Mouse (Mus musculus) B cell, adult 2 months (primary cell): ENCODE measurements around the gene Erich3.

ENCODE experiments used
- DNase-seq, 2 experiments: peaks; one replicate each; pipeline ENCODE4 v3.0.0; 2022

Erich3 gene

DNA sequence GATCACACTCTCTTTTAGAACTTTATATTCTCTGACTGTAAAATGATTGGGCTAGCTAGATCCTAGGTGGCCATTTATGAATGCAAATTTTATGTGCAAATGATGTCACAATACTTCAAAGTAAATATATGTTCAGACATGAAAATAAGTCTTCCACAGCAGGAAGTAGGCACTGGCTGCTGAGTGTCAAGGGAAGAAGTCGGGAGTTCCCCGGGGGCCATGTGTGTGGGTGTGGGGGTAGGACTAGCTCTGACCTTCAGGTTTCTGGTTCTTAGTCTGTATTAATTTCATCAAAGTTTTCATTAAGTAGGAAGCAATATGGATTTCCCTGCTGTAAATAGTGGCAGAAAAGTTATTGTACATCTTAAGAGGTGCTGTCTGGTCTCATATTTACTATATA is 20.0 kb downstream of the Erich3 start:
- DNase-seq, result no peak

DNA sequence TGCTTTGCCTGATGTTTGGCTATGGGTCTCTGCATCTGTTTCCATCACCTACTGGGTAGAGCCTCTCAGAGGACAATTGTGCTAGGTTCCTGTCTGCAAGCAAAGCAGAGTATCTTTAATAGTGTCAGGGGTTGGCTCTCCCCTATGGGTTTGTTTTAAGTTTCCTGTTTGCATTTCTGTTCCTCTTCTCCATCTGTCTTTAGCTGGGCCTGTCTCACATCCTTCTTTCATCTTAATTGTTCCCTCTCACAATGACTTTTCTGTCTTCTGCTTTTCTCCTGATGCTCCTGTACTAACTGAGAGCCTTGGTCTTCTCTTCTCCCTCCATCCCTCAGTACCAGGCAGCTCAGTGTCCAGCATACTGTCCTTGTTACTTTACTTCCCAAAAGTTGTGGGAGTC is 26.6 kb downstream of the Erich3 start:
- DNase-seq, result no peak

DNA sequence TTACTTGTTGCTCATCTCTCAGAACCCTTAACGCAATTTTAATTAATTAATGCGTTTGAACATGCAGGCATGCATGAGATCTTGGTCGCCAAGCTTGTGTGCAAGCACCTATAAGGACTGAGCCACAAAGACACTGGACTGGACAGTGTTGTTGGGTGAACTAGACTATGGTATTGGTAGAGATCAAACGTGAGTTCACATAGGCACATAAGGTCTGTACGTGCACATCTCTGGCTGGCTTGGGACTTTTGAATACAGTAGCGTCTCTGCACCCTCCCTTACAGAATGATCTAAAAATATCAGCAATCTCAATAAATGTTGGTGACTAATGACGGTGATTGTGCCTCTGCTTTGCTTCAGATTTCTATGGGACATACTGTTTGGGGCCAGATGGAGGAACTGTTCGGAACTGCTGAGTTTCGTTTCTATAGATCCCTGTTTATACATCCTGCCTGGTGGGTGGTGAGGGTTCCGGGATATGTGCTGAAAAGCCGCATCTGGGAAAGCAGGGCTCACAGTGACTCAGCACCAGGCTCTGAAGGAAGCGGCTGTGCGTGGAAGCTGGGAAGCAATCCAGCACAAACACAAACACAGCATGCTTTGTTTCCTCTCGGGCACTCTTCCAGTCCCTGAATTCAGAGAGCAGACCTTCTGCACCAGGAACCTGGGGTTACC is 28.4 kb downstream of the Erich3 start:
- no peak for DNase-seq

GRCm38 (mm10) chr3:154692572-154692922 is 28.9 kb downstream of the Erich3 start:
- DNase-seq, result no peak

DNA sequence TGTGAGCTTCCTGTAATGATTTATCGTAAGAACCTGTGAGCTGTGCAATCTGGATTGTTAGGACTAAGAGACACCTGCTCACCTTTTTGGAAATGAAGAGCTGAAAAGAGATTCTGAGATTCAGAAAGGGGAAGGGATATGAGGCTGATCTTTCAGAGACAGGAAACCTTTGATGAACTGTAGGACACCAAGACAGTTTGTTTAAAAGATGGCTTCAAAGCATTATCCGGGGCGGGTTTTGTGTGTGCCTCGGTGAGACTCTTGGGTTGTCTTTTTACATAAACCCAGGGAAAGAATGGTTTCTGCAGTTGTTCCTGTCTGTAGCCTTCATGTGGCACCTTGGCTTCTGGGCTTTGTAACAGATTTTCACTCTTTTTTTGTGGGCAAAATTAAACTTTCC is 30.2 kb downstream of the Erich3 start:
- DNase-seq, result no peak

- DNase-seq, result no peak
Observed at GRCm38 (mm10) chr3:154696611-154697010, 33.0 kb downstream of the Erich3 start.

DNA sequence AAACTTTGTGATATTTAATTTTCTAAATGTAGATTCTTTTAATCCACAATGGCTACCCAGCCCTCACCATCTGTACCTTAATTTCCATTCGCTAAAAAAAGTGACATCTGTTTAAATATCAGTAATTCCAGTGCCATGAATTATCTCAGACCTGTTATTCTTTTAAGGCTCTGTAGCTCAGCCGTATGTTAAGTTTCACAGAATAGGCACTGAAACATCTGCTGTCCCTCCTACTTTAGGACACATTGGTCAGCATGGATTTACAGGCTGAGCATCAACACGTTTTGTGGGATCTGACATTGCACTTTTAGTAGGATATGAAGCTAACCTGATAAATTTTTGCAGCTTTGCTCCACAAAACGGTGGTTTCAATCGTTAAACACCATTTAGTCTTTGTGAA is 35.2 kb downstream of the Erich3 start:
- DNase-seq, result no peak

DNA sequence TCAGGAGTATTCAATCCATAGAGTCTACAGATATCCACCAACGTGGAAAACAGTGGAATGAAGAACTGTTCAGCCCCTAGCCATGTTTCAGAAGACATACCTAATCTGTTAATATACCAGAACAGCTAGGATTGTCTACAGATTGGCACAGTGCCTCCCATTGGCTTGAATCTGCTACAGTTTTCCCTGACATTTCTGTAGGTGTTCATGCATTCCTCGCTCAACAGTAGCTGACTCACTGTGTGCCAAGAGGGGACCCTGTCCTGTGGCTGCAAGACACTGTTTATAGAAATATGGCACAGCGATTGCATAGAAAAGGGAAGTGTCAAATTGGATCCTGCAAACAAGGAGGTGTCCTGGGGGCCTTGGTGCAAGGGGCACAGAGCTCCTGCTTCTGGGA is 36.6 kb downstream of the Erich3 start:
- DNase-seq, result no peak

DNA sequence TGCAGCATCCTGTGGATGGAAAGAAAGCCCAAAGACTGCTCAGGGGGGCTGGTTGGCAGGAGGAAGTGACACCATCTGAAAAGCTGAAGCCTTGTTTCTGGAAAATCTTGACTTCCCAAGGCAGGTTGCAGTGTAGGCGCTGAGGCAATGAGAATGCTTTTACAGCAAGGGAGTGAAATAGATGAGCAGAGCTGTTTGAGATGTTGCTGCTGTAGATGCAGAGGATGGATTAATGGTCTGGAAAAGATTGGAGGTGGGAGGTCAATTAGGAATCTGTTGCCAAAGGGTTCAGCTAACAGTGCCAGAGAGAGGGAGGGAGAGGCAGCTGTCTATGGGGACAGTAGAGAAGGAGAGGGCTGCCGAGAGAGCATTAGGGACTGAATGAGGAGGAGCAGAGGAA is 37.1 kb downstream of the Erich3 start:
- no peak for DNase-seq

DNA sequence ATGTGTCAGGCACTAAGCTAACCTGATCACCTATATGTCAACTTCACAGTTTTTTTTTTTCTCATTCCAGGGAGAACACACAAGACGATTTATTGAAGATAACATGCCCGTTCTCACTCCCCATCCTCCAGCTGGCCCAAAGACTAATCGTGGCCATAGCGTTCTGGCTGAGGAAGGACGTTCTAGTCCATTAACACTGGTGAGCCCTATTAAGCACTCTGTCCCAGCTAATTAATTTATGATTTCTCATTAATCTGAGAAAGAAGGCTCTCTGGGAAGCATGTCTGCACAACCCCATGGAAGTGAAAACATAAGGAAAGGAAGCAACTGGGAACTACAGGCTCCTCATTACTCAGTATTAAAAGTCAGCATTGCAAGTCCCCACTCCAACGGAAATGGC is 41.1 kb downstream of the Erich3 start:
- DNase-seq, result no peak

DNA sequence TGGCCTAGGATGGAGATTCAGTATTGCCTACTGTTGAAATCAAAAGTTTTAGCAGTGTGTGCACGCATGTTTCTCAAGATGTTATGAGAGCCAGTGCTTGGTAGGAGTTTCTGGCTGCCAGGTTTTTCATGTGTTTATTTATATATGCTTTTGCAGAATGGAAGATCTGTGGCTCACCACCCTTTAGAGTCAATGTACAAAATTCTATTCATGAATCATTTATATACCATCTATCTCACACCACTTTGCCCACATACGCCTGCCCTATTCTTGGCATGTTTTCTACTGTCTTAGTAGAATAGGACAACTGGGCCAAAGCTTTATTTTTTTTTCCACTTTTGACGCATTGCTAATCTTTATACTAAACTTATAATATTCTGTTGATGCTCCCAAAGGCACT is 44.5 kb downstream of the Erich3 start:
- DNase-seq, result no peak

DNA sequence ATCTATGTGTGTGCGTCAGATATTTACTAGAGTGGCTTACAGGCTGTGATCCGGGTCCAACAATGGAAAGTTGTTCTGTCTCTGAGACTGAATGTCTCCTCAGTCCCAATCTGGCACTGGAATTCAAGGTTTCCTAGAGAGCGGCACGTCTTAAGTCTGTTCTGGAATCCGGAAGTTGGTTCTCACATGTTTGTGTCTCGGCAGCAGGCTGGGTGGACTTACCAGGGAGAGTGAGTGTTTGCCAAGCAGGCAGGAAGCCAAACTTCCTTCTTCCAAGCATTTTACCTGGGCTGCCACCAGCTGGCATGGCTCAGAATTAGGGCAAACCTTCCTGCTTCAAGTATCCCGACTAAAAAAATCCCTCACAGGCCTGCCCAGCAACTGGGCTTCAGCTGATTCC is 59.5 kb downstream of the Erich3 start:
- no peak for DNase-seq

- no peak for DNase-seq
Observed at GRCm38 (mm10) chr3:154731431-154731830, 67.8 kb downstream of the Erich3 start.

DNA sequence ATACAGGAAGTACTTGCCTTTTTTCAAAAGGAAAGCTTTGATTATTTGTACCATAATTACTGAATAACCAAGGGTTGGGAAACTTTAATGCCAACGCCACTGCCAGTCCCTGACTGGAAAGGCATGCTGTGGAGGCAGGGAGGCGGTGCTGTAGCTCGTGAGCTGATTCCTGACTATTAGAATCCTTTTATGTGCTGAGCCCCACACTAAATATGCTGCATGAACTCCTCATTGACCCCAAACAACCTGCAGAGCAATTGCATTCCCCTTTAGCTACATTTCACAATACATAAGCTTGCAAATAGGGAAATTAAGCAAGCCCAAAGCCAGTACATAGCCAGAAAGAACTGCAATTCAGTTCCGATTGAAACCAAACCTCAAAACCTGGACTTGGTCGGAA is 77.8 kb downstream of the Erich3 start:
- no peak for DNase-seq

DNA sequence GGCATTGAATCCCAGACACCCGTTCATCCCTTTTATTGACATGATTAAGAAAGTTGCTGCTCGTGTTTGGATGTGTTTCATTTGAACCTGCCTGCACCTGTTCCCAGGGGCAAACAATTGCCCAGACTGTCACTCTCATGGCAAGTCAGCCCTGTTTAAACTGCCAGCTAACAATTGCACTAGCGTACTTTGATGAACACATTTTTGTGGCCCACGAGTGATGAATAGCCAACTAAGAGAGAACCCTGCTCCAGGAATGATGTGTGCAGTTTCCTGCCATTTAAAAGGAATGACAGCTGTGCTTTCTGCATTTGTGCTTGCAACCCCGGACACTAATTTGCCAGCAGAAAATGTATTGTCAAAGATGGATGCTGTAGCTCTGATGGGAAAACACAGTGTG is 79.3 kb downstream of the Erich3 start:
- no peak for DNase-seq

GRCm38 (mm10) chr3:154744317-154744716 is 80.7 kb downstream of the Erich3 start:
- no peak for DNase-seq

DNA sequence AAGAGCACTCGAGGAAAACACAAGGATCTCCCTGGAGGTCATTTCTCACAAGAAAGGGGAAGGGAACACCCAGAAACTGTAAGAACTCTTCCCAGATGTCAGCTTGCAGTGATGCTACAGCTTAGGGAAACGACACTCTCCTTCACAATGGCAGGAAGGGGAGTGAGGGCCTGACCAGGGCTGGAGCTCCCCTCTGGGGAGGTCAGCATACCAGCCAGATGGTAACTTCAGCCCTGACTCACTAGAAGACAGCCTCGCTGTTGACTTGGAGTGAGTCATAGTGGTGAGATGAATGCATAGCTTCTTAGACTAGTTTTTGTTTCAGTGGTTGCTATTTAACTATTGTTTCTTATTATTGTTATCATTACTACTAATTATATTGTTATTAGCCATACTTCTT is 90.8 kb downstream of the Erich3 start:
- DNase-seq, result no peak

GRCm38 (mm10) chr3:154755225-154755624 is 91.6 kb downstream of the Erich3 start:
- DNase-seq, result no peak

DNA sequence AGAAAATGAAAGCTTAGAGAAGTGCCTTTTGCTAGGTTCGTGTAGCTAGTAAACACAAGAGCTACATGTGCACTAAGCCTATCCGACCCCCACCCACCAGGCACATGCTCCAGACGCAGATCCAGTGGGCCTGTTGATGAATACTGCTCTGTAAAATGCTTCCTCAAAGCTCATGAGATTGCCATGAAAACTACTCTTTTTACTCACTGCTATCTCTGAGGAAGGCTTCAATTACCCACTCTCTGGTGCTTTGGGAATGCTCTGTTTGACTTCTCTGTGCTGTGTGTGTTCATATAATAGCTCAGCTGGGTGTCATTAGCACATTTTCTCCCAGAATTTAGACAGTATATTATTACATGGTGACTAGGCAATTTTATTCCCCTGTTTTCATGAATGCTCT is 94.4 kb downstream of the Erich3 start:
- DNase-seq, result no peak

DNA sequence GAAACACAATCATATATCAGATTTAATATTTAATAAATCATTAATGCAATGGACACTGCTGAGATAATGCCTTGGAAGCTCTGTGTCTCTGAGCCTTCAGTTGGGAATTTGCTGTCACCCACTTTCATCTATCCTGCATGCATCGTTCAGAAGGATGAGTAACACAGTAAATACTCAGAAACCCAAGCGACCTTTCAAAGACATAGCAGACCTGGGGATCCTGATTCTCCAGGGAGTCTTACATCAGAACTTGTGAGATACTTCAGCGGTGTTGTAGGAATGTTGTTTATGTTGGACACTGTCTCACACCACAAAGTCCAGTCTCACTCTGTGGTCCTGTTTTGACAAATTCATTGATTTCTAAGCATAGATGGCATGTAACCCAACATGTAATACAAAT is 97.4 kb downstream of the Erich3 start:
- no peak for DNase-seq

- no peak for DNase-seq
Observed at GRCm38 (mm10) chr3:154763374-154763773, 99.7 kb downstream of the Erich3 start.

DNA sequence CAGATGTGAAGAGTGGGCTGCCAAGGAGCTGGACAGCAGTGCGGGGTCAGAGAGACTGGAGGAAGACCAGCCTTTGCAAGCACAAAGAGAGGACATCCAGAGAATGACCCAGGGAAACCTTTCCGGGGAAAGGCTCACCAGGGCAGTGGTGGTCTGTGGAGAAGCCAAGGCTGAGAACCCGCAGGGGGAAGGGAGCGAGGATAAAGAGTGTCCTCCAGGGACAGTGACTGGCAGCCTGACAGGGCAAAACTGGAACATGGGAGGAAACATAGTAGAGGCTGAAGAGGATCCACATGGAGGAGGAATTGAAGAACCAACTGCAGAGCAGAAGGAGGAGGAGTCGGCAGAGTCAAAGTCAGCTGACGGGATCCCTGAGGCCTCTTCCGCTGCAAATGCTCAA is 100.5 kb downstream of the Erich3 start:
- DNase-seq, result no peak

- no peak for DNase-seq
Observed at GRCm38 (mm10) chr3:154766321-154766720, 102.7 kb downstream of the Erich3 start.

DNA sequence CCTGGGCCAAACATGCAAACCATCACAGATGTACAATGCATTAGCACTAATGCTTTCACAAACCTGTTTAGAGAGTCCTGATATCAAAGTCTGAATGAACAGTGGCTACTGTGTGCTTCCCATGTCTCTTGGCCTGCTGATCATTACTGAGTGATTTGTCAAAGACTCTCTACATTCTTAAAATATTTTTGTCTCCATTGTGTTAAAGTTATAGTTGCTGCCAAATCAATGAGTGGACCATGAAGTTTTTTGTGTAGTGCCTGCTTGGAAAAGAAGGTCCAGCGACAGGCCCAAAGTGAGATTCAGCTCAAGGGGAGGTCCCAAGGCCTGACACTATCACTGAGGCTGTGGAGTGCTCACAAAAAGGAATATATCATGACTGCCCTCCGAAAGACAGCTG is 108.0 kb downstream of the Erich3 start:
- no peak for DNase-seq

GRCm38 (mm10) chr3:154778836-154779595 is 115.4 kb downstream of the Erich3 start:
- no peak for DNase-seq
